Mouse (Mus musculus) mature B cell (primary cell): Measurements from ENCODE around the gene Ctsw.

Experiments
- in situ Hi-C: fragments of 300-500 bp; cut with MboI; formaldehyde crosslinking; loops from 2 replicates; pipeline ENCODE4 v1.14.3; 2019

The Ctsw gene

DNA sequence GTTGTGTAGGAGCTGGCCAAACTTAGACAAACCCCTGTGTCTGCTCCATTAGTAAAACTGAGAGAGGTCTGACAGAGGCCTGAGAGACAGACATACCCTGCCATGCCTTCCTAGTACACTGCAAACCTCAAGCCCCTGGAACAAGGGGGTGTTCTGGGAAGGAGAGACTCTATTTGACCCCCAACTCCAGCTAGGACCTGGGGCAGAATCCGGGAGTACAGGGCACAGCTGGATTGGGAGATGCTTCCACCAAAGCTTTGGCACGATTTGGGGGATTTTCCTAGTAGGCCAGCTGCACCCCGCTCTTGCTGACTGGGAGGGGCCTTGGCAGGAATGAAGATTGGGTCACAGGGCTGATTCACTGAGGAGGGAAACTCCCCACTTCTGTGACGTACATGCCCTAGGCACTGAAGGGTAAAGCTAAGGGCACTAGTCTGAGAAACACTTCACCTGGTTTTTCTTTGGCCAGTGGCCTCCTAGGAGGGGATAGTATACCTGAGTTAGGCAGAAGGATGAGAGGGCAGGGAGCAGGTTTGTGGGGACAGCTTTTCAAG is 36.3 kb downstream of the Ctsw start:
- in situ Hi-C loops = no loop called here

DNA sequence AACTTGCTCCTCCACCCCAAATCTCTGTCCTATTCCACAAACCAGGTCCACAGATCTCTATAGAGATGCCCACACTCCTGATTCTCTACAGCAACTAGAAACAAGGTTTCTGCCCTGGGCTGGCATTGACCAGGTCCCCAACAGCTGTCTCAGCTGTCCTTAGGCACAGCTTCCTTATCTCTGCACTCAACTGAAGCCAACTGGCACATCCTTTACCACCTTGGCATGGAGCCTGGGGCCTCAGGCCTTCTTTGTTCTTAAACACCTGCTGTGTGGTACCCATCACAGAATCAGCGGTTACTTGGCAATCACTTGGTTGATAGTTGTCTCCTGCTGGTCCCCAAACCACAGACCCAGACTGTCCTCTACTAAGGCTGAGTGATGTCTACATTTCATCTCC is 37.9 kb downstream of the Ctsw start:
- in situ Hi-C loops = no loop called here

DNA sequence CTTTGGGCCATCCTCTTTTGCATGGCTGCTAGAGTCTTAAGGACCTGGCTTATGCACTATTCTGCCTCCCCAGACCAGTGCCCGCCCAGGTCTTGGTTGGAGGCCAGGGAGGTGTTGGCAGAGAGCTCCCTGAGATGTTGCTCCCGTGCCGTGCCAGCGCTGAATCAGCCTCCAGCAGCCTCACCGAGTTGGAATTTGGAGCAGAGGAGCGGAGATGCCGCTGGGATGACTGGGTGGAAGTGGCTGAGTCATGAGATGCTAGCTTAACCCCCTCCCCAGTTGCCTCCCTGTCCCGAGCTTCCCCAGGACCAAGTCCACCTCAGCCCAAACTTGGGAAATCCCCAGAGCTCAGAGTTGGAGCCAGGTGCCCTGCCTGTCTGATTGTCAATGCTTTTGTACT is 38.5 kb downstream of the Ctsw start:
- in situ Hi-C loops = no loop called here

DNA sequence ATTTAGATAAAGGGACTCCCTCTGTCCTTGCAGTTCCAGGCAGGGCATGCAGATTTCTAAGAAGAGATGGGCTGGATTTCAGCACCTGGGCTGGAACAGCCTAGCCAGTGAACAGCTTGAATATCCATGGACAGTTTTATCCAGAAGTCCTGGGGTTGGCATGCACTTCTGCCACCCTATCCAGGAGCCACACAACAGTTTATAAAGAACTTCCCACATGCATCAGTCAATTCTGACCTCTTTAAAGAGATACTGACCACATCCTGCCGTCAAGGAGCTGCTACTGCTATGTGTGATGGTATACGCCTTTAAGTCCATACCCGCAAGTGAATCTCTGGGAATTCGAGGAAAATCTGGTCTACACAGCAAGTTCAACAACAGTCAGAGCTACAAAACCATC is 39.1 kb downstream of the Ctsw start:
- in situ Hi-C loops = no loop called here

DNA sequence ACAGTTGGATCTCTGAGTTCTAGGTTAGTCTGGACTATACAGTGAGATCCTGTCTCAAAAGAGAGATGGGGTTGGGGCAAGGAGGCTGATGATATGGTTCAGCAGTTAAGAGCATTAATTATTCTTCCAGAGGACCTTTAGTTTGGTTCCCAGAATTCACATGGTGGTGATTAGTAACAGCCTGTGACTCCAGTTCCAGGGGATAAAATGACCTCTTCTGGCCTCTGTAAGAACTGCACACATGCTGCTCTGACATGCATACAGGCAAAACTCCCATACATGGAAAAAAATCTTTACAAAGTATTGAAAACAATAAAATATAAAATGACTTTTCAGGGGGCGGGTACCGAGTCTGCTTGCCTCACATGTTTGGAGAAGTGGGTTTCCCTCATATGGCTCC is 40.2 kb downstream of the Ctsw start:
- in situ Hi-C loops = no loop called here

DNA sequence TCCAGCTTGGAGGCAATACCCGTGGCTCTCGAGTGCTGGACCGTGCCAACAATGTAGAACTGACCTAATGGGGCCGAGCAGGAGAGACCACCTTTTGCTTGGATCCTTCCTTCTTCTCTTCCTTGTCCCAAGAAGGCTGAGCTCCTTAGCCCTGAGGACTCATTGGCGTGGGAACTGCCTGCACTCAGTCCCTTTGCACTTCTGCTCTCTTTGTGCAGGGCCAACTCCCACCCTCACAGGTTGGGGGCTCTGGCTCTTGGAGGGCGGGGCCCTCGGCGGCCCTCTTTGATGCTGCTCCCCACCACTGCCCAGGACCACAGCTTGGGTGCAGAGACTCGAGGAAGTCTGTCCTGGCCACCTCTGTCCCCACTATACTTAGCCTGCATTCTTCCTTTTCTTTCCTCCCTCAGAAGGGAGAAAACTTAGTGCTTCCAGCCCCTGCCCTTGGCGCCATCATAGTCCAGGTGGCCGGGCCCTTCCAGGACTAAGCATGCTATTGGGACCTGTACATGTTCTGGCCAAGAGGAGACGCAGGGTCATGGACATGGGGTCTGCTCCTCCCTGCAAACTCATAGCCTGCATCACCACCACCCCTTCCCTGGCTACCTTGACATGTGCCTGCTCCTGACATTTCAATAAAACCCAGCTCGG is 41.5 kb downstream of the Ctsw start:
- in situ Hi-C loops = no loop called here

DNA sequence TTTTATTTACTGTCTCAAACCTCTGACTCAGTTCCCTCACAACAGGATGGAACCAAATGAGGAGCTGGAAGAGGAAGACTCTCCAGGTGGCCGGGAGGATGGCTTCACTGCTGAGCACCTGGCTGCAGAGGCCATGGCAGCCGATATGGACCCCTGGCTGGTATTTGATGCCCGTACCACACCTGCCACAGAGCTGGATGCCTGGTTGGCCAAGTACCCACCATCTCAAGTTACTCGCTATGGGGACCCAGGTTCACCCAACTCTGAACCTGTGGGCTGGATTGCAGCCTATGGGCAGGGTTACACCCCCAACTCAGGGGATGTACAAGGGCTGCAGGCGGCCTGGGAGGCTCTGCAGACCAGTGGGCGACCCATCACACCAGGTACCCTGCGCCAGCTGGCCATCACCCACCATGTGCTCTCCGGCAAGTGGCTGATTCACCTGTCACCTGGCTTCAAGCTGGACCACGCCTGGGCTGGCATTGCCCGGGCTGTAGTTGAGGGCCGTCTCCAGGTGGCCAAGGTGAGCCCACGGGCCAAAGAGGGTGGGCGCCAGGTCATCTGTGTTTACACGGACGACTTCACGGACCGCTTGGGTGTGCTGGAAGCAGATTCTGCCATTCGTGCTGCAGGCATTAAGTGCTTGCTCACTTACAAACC is 42.3 kb downstream of the Ctsw start:
- in situ Hi-C loops = no loop called here

DNA sequence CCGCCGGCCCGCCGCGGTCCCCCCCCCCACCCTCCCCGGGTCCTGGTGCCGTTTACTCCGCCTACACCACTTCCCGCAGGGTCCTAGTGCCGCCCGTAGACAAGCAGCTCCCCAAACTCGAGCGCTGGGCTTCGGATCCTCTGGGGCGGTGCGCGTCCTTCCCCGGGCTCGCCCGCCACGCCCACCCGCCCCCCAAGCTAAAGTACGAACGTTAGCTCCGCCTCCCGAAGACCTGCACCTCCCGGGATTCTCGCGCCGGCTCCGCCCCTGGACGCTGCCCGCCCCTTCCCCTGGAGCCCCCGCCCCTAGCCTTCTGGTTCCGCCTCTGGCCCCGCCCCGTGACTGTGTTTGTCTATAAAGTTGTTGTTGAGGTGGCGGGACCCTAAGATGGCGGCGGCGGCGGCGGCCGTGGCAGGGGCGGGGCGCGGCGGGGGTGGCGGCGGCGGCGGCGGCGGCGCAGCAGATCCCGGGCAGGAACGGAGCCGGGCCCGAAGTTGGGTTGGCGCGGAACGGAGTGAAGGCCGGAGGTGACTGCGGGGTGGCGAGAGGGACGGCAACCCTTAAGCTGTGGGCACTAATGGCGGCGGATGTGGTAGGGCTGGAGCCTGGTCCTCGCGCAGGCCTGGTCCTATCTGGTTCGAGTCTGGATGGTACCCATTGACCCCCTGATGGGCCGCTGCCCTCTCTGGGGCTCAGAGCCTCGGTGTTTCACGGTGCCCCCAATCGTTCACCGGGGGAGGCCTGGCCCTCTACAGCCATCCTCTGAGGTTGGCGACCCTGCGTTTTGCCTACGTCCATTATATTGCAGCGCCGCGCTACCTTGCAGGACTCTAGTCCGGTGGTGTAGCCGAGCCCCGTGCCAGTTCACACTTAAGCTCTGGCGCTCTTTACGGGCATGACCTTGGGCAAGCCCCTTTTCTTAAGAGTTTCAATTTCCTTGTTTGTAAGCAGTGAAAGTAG is 43.2 kb downstream of the Ctsw start, which contains the start of the genes Drap1 and AI837181:
TSS of gene Drap1 (minus strand) at position 198 of the 960 bp plus-strand sequence.
TSS of gene AI837181 (plus strand) at position 363 of the 960 bp plus-strand sequence.
- in situ Hi-C loops = no loop called here

DNA sequence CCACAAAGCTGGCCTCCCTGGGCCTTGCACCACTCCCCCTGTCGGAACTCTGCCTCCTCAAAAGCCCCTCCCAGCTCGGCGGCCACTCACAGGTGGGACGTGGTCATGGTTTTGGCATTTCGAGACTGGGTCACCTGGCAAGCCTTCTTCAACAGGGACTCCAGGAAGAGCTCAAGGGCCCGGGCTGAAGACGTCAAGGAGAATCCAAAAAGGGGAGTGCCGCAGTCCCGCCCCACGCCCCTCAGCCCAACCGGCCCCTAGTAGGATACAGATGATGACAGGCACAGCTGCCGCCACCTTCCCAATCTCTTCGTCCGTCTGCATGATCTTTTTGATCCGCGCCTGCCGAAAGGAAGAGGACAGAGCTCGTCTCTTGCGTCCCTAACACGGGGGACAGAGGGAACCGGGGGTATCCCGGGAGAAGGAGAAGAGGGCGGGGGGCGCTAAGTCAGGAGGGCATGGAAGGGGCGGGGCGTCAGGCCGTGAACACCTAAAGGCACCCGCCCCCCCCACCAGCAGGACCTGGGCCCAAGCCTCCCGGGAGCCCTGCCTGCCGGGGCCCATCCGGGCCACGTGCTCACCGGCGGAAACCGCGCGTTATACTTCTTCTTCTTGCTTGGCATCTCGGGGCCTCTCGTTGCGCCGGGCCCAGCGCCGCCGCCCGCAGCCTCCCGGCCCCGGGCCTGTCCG is 44.1 kb downstream of the Ctsw start:
- in situ Hi-C loops = no loop called here

DNA sequence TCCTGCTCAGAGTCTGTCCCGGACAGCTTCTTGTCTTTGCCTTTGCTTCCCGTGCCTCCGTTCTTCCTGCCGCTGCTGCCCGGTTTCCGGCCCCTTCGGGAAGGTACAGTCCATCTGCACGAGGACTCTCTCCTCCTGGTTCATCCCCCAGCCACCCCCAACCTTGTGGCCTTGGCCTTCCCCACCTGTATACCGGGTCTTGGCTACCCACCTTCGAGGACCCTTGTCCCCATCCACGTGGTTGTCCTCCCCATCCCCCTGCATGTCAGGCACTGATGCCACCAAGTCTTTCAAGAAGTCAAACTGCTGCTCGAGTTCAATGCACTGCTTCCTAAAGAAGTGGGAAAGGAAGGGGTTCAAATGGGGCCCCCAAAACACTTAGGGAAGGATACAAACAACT is 44.7 kb downstream of the Ctsw start:
- in situ Hi-C loops = no loop called here

DNA sequence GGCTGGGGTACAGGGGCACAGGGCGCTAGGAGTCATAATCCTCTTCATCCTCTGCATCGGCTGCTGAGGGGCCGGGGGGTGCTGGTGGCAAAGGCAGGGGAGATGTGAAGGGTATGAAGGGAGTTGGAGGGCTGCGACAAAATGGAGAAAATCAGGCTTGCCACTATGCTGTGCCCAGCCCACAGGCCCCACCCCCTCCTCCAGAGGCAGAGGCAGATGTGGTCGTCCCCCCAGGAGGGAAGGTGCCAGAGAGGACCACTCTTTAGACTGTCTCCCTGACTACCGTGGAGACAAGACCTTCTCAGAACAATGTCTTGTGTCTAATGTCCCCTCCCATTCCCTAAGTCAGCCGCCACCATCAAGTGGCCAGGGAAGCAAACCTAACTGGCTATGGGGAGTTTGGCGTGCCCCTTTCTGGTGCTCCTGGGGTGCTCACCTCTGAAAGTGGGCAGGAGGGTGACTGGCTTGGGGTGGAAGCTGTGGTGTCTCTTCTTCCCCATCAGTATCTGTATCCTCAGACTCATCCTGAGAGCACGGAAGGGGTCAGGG is 45.3 kb downstream of the Ctsw start:
- in situ Hi-C loops = no loop called here

DNA sequence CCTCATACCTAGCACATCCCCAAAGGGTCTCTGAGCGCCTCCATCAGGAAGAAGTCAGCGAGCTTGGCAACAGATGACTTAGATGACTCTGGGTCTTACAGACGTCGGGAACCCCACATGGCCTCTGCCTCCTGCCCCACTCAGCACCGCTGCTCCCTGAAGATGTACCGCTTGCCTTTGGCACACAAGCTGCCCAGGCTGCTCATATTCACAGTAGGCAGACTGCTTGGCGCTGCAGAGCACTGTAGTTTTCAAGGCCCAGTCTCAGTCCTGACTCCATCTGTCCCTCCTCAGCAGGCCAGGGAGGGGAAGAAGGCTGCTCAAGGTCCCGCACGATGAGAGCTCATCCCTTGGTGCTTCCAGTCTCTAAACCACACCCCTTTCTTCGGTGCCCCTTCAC is 46.0 kb downstream of the Ctsw start:
- in situ Hi-C loops = no loop called here

DNA sequence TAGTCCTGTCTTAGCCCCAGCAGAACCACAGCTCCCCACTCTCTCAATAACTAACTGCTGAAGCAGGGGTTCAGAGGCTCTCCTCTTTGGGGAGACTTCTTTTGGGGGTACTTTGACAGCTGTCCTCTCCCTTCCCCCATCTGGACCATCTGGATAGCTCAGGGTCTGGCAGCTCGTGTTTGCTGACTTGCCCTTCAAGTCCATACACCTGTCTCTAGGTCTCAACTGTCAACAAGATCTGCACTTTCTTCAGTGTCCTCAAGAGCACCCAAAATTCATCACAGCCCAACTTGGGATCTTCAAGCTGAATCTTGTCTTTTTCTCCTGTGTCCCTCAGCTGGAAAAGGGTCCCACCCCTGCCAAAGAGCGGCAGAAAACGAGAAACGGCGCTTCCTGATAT is 46.5 kb downstream of the Ctsw start:
- in situ Hi-C loops = no loop called here

DNA sequence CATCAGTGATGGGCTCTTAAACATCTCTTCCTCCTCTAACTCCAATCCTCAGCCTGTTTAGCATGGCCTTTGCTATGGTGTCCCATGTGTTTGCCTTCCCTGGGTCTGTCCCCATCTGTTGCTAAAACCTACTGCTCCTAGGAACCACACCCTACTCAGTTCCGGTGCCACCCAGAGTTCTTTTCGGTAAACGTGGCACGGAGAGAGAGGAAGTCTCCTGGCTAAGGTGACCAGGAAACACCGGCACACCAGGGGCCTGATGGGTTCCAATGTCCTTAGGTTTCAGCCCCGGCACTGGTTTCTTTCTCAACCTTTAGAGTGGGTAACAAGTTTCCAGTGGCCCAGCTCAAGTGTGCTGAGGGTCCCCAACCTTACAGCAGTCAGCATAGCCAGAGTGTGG is 47.7 kb downstream of the Ctsw start:
- in situ Hi-C loops = no loop called here

DNA sequence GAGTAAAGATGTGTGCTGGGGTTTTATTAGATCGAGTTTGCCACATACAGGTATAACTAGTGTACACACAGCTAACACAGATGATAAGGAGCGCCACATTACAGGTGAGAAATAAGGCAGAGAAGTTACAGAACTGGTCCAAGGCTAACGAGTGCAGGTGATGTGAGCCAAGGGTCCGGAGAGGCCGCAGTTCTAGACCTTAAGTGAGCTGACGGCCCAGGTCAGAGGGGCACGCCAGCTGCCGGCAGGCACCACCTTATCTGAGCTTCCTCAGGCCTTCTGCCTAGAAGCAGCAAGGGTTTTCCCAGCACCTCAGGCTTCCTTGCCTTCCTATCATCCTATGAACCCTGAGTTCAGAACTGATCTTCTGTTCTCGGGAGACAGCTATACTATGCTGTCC is 48.7 kb downstream of the Ctsw start:
- in situ Hi-C loops = no loop called here

DNA sequence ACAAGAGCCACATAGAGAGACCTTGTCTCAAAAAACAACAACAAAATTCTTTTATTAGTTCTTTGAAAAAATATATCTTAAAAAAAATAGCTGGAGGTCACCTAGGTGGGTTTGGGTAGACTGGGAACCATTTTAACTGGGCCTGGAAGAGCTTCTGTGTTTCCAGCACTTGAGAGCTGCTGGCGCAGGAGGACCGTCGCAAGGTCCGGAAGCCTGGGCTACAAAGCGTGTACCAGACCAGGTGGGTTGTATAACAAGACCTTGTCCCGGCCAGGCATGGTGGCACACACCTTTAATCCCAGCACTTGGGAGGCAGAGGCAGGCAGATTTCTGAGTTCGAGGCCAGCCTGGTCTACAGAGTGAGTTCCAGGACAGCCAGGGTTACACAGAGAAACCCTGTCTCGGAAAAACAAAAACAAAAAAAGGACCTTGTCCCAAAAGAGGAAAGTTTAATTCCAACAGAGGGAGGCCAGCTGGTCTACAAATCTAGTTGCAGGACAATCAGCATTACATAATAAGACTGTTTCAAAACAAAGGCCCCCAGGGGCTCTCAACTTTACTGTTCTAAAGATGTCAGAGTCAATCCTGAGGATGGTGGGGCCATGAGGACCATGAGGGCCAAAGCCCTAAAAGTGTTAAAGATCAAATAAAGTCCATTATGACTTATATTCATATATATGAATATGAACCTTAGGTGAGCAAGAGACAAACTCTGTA is 49.4 kb downstream of the Ctsw start:
- in situ Hi-C loops = no loop called here
